In the genomic region with DNA sequence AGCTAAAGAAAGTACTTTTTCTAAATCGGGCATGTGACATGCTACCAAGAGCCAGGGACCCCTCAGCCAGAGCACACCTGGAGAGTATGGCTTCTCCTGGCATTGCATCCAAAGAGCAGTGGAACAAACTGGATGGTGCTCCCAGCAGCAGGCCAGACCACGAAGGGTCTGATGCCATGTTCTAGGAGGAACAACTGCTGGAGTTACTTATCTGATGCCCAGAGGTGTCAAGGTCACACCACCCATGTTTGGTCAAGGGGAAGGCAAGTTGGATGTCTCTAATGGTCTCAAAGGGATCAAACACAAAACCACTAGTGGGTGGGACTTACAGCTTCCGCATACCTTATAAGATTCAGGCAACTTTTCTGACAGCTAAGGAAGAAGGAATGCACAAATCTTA, we compare ENCODE assay signal across 34 mouse cellular contexts. TPM values are rescaled to one million over a fixed set of nuclear protein-coding genes. Genes with fewer than 3 reads are reported as not detected.
DNase-seq lines count a peak whose midpoint lies in the region; ATAC-seq and TF ChIP-seq lines count a peak whose summit lies in the region.
"Had no signal": no experiment of that assay in that cellular context is flagged by ENCODE, and none has a peak within 500 bp of the region (broad histone marks: within the 10 kb centered on the region; RNA-seq: fewer than 3 reads in every experiment).

No protein-coding gene starts in this region.

- WGBS in hindbrain, embryonic 14.5 days: 93% methylated on average over 3 of the region's 3 CpGs
- WGBS in hindbrain, embryonic 10.5 days: 89% methylated on average over 3 of the region's 3 CpGs
- WGBS in neural tube, embryonic 13.5 days: 90% methylated on average over 3 of the region's 3 CpGs

- H3K27me3 ChIP-seq in hindbrain, embryonic 14.5 days (ENCODE audit: control insufficient read depth, insufficient read depth, low read length): no peaks in the 10 kb centered on the region
- H3K27me3 ChIP-seq in hindbrain, embryonic 10.5 days (ENCODE audit: insufficient read depth, poor library complexity, severe bottlenecking): no peaks in the 10 kb centered on the region
- no peaks in the 10 kb centered on the region for H3K27me3 ChIP-seq in neural tube, embryonic 13.5 days
- no peaks in the 10 kb centered on the region for H3K27me3 ChIP-seq in myocyte (ENCODE audit: control insufficient read depth, insufficient read depth, insufficient read length)
- H3K27me3 ChIP-seq: embryonic facial prominence, embryonic 13.5 days; embryonic facial prominence, embryonic 15.5 days; forebrain, embryonic 13.5 days; forebrain, embryonic 15.5 days; Patski had no signal

- H3K79me2 ChIP-seq in myocyte (ENCODE audit: control insufficient read depth, insufficient read depth): no peaks in the 10 kb centered on the region

- no peak for DNase-seq in hindbrain, embryonic 14.5 days (ENCODE audit: low spot score)
- DNase-seq in hindbrain, embryonic 10.5 days (ENCODE audit: low spot score): no peak
- no peak for DNase-seq in neural tube, embryonic 10.5 days (ENCODE audit: extremely low spot score, low spot score)
- peak; percentile 16 for DNase-seq in R1 (ENCODE audit: low read depth, low spot score)
- no peak for DNase-seq in adrenal gland, adult 8-10 months
- no peak for DNase-seq in frontal cortex, postnatal 14 days (ENCODE audit: low spot score in 2 of 2)
- DNase-seq: adrenal gland, postnatal 10 days; adrenal gland, postnatal 25 days; B cell, adult 2 months; cerebellum, adult 11 months; cerebellum, adult 18-20 months; cerebellum, adult 8-10 months; cerebellum, adult 9-11 months; cerebellum, postnatal 14 days; cerebellum, postnatal 36 days; embryo, embryonic 11 days; forebrain, postnatal 0 days had no signal

- H3K9me3 ChIP-seq in hindbrain, embryonic 14.5 days (ENCODE audit: control insufficient read depth, low read length): no peaks in the 10 kb centered on the region
- H3K9me3 ChIP-seq in hindbrain, embryonic 10.5 days: no peaks in the 10 kb centered on the region
- H3K9me3 ChIP-seq in neural tube, embryonic 13.5 days: no peaks in the 10 kb centered on the region
- H3K9me3 ChIP-seq: embryonic facial prominence, embryonic 13.5 days; embryonic facial prominence, embryonic 15.5 days; forebrain, embryonic 13.5 days; forebrain, embryonic 15.5 days; G1E had no signal

- no peaks in the 10 kb centered on the region for H3K36me3 ChIP-seq in hindbrain, embryonic 14.5 days (replicated peaks; ENCODE audit: control insufficient read depth, insufficient read depth)
- no peaks in the 10 kb centered on the region for H3K36me3 ChIP-seq in hindbrain, embryonic 10.5 days
- H3K36me3 ChIP-seq in neural tube, embryonic 13.5 days: no peaks in the 10 kb centered on the region
- no peaks in the 10 kb centered on the region for H3K36me3 ChIP-seq in myocyte (ENCODE audit: control insufficient read depth, insufficient read depth)
- H3K36me3 ChIP-seq: embryonic facial prominence, embryonic 13.5 days; embryonic facial prominence, embryonic 15.5 days; forebrain, embryonic 15.5 days; G1E had no signal

- H3K4me2 ChIP-seq in hindbrain, embryonic 14.5 days (replicated peaks): no peak overlapping the region
- no peak overlapping the region for H3K4me2 ChIP-seq in neural tube, embryonic 13.5 days
- no peak overlapping the region for H3K4me2 ChIP-seq in myocyte (ENCODE audit: low read depth)
- H3K4me2 ChIP-seq: embryonic facial prominence, embryonic 13.5 days; embryonic facial prominence, embryonic 15.5 days; forebrain, embryonic 13.5 days; forebrain, embryonic 15.5 days had no signal

- H3K4me1 ChIP-seq in hindbrain, embryonic 14.5 days (replicated peaks; ENCODE audit: control insufficient read depth, insufficient read depth, low read length): 0 out of 2 replicates have a peak, but pooled peaks cover 5% of the 10 kb centered on the region
- H3K4me1 ChIP-seq in hindbrain, embryonic 10.5 days (replicated peaks): no peaks in the 10 kb centered on the region; the same call in 1 of the 2 replicates
- H3K4me1 ChIP-seq in neural tube, embryonic 13.5 days (replicated peaks): no peaks in the 10 kb centered on the region
- H3K4me1 ChIP-seq: embryonic facial prominence, embryonic 15.5 days; forebrain, embryonic 13.5 days; forebrain, embryonic 15.5 days had no signal

- no peak overlapping the region for H3K4me3 ChIP-seq in hindbrain, embryonic 14.5 days (replicated peaks; ENCODE audit: low read length)
- no peak overlapping the region for H3K4me3 ChIP-seq in hindbrain, embryonic 10.5 days
- H3K4me3 ChIP-seq in neural tube, embryonic 13.5 days: no peak overlapping the region
- H3K4me3 ChIP-seq in myocyte: no peak overlapping the region
- H3K4me3 ChIP-seq: embryonic facial prominence, embryonic 13.5 days; embryonic facial prominence, embryonic 15.5 days; erythroblast, embryonic 14.5 days; forebrain, embryonic 13.5 days; forebrain, embryonic 15.5 days had no signal

- H3K9ac ChIP-seq in hindbrain, embryonic 14.5 days: no peak overlapping the region
- H3K9ac ChIP-seq in neural tube, embryonic 13.5 days: no peak overlapping the region
- H3K9ac ChIP-seq: embryonic facial prominence, embryonic 13.5 days; embryonic facial prominence, embryonic 15.5 days; forebrain, embryonic 13.5 days; forebrain, embryonic 15.5 days; forebrain, postnatal 0 days had no signal

- ATAC-seq in hindbrain, embryonic 14.5 days (ENCODE audit: low FRiP score): no peak
- no peak for ATAC-seq in neural tube, embryonic 13.5 days (ENCODE audit: low read depth)
- ATAC-seq: activated CD4-positive, CD25-positive, alpha-beta regulatory T cell, adult 4 months; CD4-positive, CD25-positive, alpha-beta regulatory T cell, adult 4 months; forebrain, embryonic 13.5 days; forebrain, embryonic 15.5 days; forebrain, postnatal 0 days; Patski had no signal

- H3K27ac ChIP-seq in hindbrain, embryonic 14.5 days: 0 out of 2 replicates have a peak overlapping the region, but pooled peaks have one; percentile 38
- no peak overlapping the region for H3K27ac ChIP-seq in hindbrain, embryonic 10.5 days
- 0 out of 2 replicates have a peak overlapping the region, but pooled peaks have one; percentile 38 for H3K27ac ChIP-seq in neural tube, embryonic 13.5 days (replicated peaks)
- H3K27ac ChIP-seq: embryonic facial prominence, embryonic 13.5 days; embryonic facial prominence, embryonic 15.5 days; forebrain, embryonic 13.5 days; forebrain, embryonic 15.5 days had no signal

- no peak overlapping the region for H3ac ChIP-seq in myocyte (ENCODE audit: control insufficient read depth, insufficient read length)

- TF ChIP-seq POLR2A in myocyte (IDR thresholded peaks at IDR 0.05; ENCODE audit: insufficient read length, low read depth): no peak

TF ChIP-seq in myocyte, 11 proteins besides CTCF, POLR2A, EP300 and RAD21:
- TF ChIP-seq MAX (IDR thresholded peaks at IDR 0.05; ENCODE audit: low read depth) (no peak), MYOG (IDR thresholded peaks at IDR 0.05; ENCODE audit: control insufficient read depth in 1 of 3, insufficient read depth in 1 of 3, insufficient read length in 2 of 3, low read depth in 2 of 3) (peak; percentile 29 to 77 (median 53)), CEBPB (IDR thresholded peaks at IDR 0.05; ENCODE audit: insufficient read depth, poor library complexity, severe bottlenecking) (no peak), TCF3 (IDR thresholded peaks at IDR 0.05; ENCODE audit: insufficient read length, low read depth) (no peak), POLR2AphosphoS2 (IDR thresholded peaks at IDR 0.05; ENCODE audit: insufficient read length, low read depth) (no peak), MYOD1 (IDR thresholded peaks at IDR 0.05; ENCODE audit: control insufficient read depth in 1 of 3, insufficient read length in 2 of 3, low read depth in 2 of 3) (peak in 1 of 3 experiments; percentile 63), SRF (IDR thresholded peaks at IDR 0.05; ENCODE audit: control insufficient read depth, insufficient read length, low read depth) (peak; percentile 77), TCF12 (IDR thresholded peaks at IDR 0.05; ENCODE audit: insufficient read depth, poor library complexity, severe bottlenecking) (no peak), USF1 (IDR thresholded peaks at IDR 0.05; ENCODE audit: low read depth) (no peak), E2F4 (IDR thresholded peaks at IDR 0.05; ENCODE audit: insufficient read depth) (no peak)
TF ChIP-seq in myocyte: peak in this region for 3.

RNA-seq across cellular contexts. Expression of gene Gja8, which starts 53.2 kb away (rescaled TPM):
- polyA plus RNA-seq in hindbrain, embryonic 14.5 days (2014; fragmentation: Nextera tagmentation; extraction: Ambion mirVana): 0.04 TPM in 1 of 2 replicates, not detected in the other
- polyA plus RNA-seq in hindbrain, embryonic 10.5 days (2016; fragmentation: Nextera tagmentation; extraction: Ambion mirVana): not detected in 2 replicates
- polyA plus RNA-seq in neural tube, embryonic 13.5 days (2015; fragmentation: Nextera tagmentation; extraction: Ambion mirVana): 0.03 TPM in 1 of 2 replicates, not detected in the other
- under 0.01 TPM for polyA plus RNA-seq in myocyte (2012; fragmentation: generic; extraction: Trizol)
- total RNA-seq in adrenal gland, adult 8-10 months (2022): not detected
- total RNA-seq: adrenal gland, adult 18-20 months; adrenal gland, postnatal 10 days; adrenal gland, postnatal 25 days; adrenal gland, postnatal 4 days; CH12.LX; common myeloid progenitor, adult 5-6 weeks; forebrain, postnatal 0 days had no signal
- polyA plus RNA-seq: brain, embryonic 14.5 days; CD4-positive, CD25-positive, alpha-beta regulatory T cell, adult 4 months; embryonic facial prominence, embryonic 13.5 days; erythroblast, embryonic 14.5 days; forebrain, embryonic 11.5 days; forebrain, embryonic 13.5 days; G1E had no signal
